Mouse (Mus musculus) MEL (cell line): Measurements from ENCODE around the gene Auts2. TPM values are rescaled to one million over a fixed set of nuclear protein-coding genes. Genes with fewer than 3 reads are reported as not detected.

Experiments used
- DNase-seq: peaks from one replicate; pipeline ENCODE4 v3.0.0; 2011; ENCODE audit warnings: low read depth, low spot score
- H3K27ac ChIP-seq: 2 replicates; pipeline ENCODE4 v1.5.1; 2012; ENCODE audit warnings: low read depth, mild to moderate bottlenecking, control low read depth, low read length, moderate library complexity; ENCODE audit not compliant: control insufficient read depth
- H3K27me3 ChIP-seq, 2 experiments: fragments of 150-350 bp in 1 of 2; sonication (generic) in 1 of 2; 2 replicates each; pipeline ENCODE4 v1.6.1; 2012; ENCODE audit warnings: low read length in 2 of 2, mild to moderate bottlenecking in 2 of 2, improper control_type of control experiment in 1 of 2, moderate library complexity in 1 of 2; ENCODE audit not compliant: insufficient read depth in 2 of 2, control insufficient read depth in 1 of 2
- H3K36me3 ChIP-seq, 2 experiments: 2 replicates each; pipeline ENCODE4 v1.6.1; 2012 to 2014; ENCODE audit warnings: low read length in 2 of 2, improper control_type of control experiment in 1 of 2, inconsistent platforms in 1 of 2, mild to moderate bottlenecking in 1 of 2; ENCODE audit not compliant: insufficient read depth in 2 of 2, control insufficient read depth in 1 of 2
- H3K4me1 ChIP-seq, 2 experiments: fragments of 150-350 bp in 1 of 2; sonication (generic) in 1 of 2; 2 replicates each; pipeline ENCODE4 v1.6.1; 2012; ENCODE audit warnings: low read length in 2 of 2, improper control_type of control experiment in 1 of 2, mild to moderate bottlenecking in 1 of 2; ENCODE audit not compliant: insufficient read depth in 2 of 2, control insufficient read depth in 1 of 2
- H3K4me3 ChIP-seq, 2 experiments: fragments of 150-350 bp in 1 of 2; sonication (generic) in 1 of 2; 2 replicates each; pipeline ENCODE4 v1.5.1; 2012; ENCODE audit warnings: low read depth in 2 of 2, low read length in 2 of 2, mild to moderate bottlenecking in 2 of 2, moderate library complexity in 2 of 2, control low read depth in 1 of 2, improper control_type of control experiment in 1 of 2; ENCODE audit not compliant: control insufficient read depth in 1 of 2, insufficient read depth in 1 of 2
- H3K79me2 ChIP-seq: 2 replicates; pipeline ENCODE4 v1.6.1; 2012; ENCODE audit warnings: mild to moderate bottlenecking, low read length, moderate library complexity; ENCODE audit not compliant: control insufficient read depth, poor library complexity, insufficient read depth
- H3K9ac ChIP-seq: 2 replicates; pipeline ENCODE4 v1.6.1; 2012; ENCODE audit warnings: low read depth, mild to moderate bottlenecking, control low read depth, low read length, moderate library complexity; ENCODE audit not compliant: control insufficient read depth, poor library complexity, severe bottlenecking
- H3K9me3 ChIP-seq: fragments of 150-350 bp; sonication (generic); replicated peaks from 2 replicates; pipeline ENCODE4 v1.6.1; 2012; ENCODE audit warnings: mild to moderate bottlenecking, low read length, improper control_type of control experiment, moderate library complexity; ENCODE audit not compliant: insufficient read depth
- BHLHE40 ChIP-seq: IDR thresholded peaks from 2 replicates; pipeline ENCODE4 v1.6.1; 2012; ENCODE audit warnings: low read depth, mild to moderate bottlenecking, inconsistent platforms, low read length, improper control_type of control experiment, borderline replicate concordance
- CHD2 ChIP-seq: IDR thresholded peaks from 2 replicates; pipeline ENCODE4 v1.6.1; 2011; ENCODE audit warnings: low read length, improper control_type of control experiment
- E2F4 ChIP-seq: IDR thresholded peaks from 2 replicates; pipeline ENCODE4 v1.6.1; 2011; ENCODE audit warnings: low read depth, low read length, improper control_type of control experiment, borderline replicate concordance
- ELF1 ChIP-seq: IDR thresholded peaks from 2 replicates; pipeline ENCODE4 v1.6.1; 2014; ENCODE audit warnings: low read depth, mild to moderate bottlenecking, inconsistent platforms, low read length, improper control_type of control experiment, moderate library complexity
- EP300 ChIP-seq, 2 experiments: IDR thresholded peaks; 2 replicates each; pipeline ENCODE4 v1.6.1; 2011; ENCODE audit warnings: improper control_type of control experiment in 2 of 2, low read length in 2 of 2, low read depth in 1 of 2, mild to moderate bottlenecking in 1 of 2
- GABPA ChIP-seq: IDR thresholded peaks from 2 replicates; pipeline ENCODE4 v1.6.1; 2012; ENCODE audit warnings: low read depth, mild to moderate bottlenecking, inconsistent platforms, low read length, improper control_type of control experiment, moderate library complexity
- MAX ChIP-seq: IDR thresholded peaks from 2 replicates; pipeline ENCODE4 v1.6.1; 2011; ENCODE audit warnings: low read length, improper control_type of control experiment
- MAZ ChIP-seq: IDR thresholded peaks from 2 replicates; pipeline ENCODE4 v1.6.1; 2012; ENCODE audit warnings: low read depth, mild to moderate bottlenecking, inconsistent platforms, low read length, improper control_type of control experiment
- MYB ChIP-seq: IDR thresholded peaks from 2 replicates; pipeline ENCODE4 v1.6.1; 2011; ENCODE audit warnings: mild to moderate bottlenecking, low read depth, low read length, improper control_type of control experiment
- MYC ChIP-seq: IDR thresholded peaks from 2 replicates; pipeline ENCODE4 v1.6.1; 2011; ENCODE audit warnings: low read depth, mild to moderate bottlenecking, low read length, improper control_type of control experiment, moderate library complexity
- NELFE ChIP-seq: IDR thresholded peaks from 2 replicates; pipeline ENCODE4 v1.6.1; 2011; ENCODE audit warnings: low read depth, low read length, improper control_type of control experiment
- POLR2AphosphoS5 ChIP-seq: IDR thresholded peaks from 2 replicates; pipeline ENCODE4 v1.6.1; 2012; ENCODE audit warnings: low read depth, borderline replicate concordance, mild to moderate bottlenecking, inconsistent platforms, low read length, moderate library complexity, mixed read lengths
- RCOR1 ChIP-seq: IDR thresholded peaks from 2 replicates; pipeline ENCODE4 v1.6.1; 2012; ENCODE audit warnings: low read depth, mild to moderate bottlenecking, inconsistent platforms, low read length, improper control_type of control experiment
- SIN3A ChIP-seq: IDR thresholded peaks from 2 replicates; pipeline ENCODE4 v1.6.1; 2012; ENCODE audit warnings: low read length, improper control_type of control experiment, inconsistent platforms
- SMC3 ChIP-seq: IDR thresholded peaks from 2 replicates; pipeline ENCODE4 v1.6.1; 2011; ENCODE audit warnings: low read depth, low read length, improper control_type of control experiment
- TCF12 ChIP-seq: IDR thresholded peaks from 2 replicates; pipeline ENCODE4 v1.6.1; 2014; ENCODE audit warnings: low read depth, mild to moderate bottlenecking, inconsistent platforms, low read length, improper control_type of control experiment, moderate library complexity
- USF2 ChIP-seq, 2 experiments: IDR thresholded peaks; 2 replicates each; pipeline ENCODE4 v1.6.1; 2011 to 2012; ENCODE audit warnings: improper control_type of control experiment in 2 of 2, low read length in 2 of 2, borderline replicate concordance in 1 of 2, inconsistent platforms in 1 of 2, low read depth in 1 of 2, mild to moderate bottlenecking in 1 of 2; ENCODE audit not compliant: insufficient read depth in 1 of 2
- ZC3H11A ChIP-seq: IDR thresholded peaks from 2 replicates; pipeline ENCODE4 v1.6.1; 2012; ENCODE audit warnings: low read depth, mild to moderate bottlenecking, inconsistent platforms, low read length, improper control_type of control experiment
- ZKSCAN1 ChIP-seq: IDR thresholded peaks from 2 replicates; pipeline ENCODE4 v1.6.1; 2012; ENCODE audit warnings: low read depth, mild to moderate bottlenecking, inconsistent platforms, low read length, improper control_type of control experiment, moderate library complexity
- ZNF384 ChIP-seq: IDR thresholded peaks from 2 replicates; pipeline ENCODE4 v1.6.1; 2012; ENCODE audit warnings: low read depth, mild to moderate bottlenecking, inconsistent platforms, low read length, improper control_type of control experiment
- polyA plus RNA-seq, 2 experiments: library from polyadenylated mRNA; stranded (reverse) in 1 of 2; unstranded in 1 of 2; fragments of >175 nt in 1 of 2; fragments of >200 nt in 1 of 2; gene quantifications; 2 replicates each; pipeline versions ENCODE4 v1.2.1 to v1.2.4; 2012; ENCODE audit warnings: low replicate concordance in 2 of 2, low read depth in 1 of 2; ENCODE audit not compliant: insufficient read length in 2 of 2, insufficient read depth in 1 of 2, missing spikeins in 1 of 2
- total RNA-seq: library from RNA; depleted of rRNA; stranded (reverse); fragments of 300-350 nt; gene quantifications from 2 replicates; pipeline ENCODE4 v1.2.3, GENCODE M21; 2012

Auts2 gene
- total and polyA plus RNA-seq, 3 experiments, result not detected

DNA sequence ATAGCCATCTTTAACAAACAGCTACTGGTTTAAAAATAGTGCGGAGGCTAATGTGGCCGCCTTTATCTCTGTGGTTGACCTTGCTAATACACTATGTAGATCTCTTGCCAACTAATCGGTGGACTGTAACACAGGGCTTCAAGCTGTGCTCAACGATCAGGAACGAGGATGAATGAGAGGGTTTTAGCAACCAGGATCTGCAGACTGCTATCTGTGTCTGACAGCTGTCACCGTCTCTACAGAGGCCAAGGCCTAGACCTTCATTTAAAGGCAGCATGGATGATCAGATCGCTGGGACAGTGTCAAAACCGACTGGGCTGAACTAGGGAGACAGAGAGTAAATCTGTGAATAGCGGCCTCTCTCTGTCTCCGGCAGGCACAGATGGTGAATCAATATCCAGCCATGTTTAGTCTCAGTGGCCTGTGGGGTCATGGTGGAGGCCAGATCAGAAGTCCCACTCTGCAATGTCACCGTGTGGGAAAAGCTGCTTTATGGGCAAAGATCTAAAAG, 892.7 kb downstream of the Auts2 start:
- no peak overlapping the region for H3K4me3 ChIP-seq
- H3K9ac ChIP-seq, result no peak overlapping the region
- H3K36me3 ChIP-seq, result no peaks in the 10 kb centered on the region
- TF ChIP-seq SIN3A (no peak), ELF1 (no peak), POLR2AphosphoS5 (no peak), USF2 (IDR thresholded peaks at IDR 0.05; ENCODE audit: borderline replicate concordance in 1 of 2, insufficient read depth in 1 of 2, low read depth in 1 of 2, low read length in 2 of 2) (no peak), NELFE (no peak), ZC3H11A (no peak), ZKSCAN1 (no peak), MYB (no peak), MYC (no peak), CHD2 (no peak), TCF12 (no peak), BHLHE40 (no peak), E2F4 (no peak)
- no peaks in the 10 kb centered on the region for H3K79me2 ChIP-seq
- no peak for DNase-seq
- H3K4me1 ChIP-seq, result no peaks in the 10 kb centered on the region
- no peaks in the 10 kb centered on the region for H3K27me3 ChIP-seq
- no peak overlapping the region for H3K27ac ChIP-seq
- H3K9me3 ChIP-seq, result no peaks in the 10 kb centered on the region

DNA sequence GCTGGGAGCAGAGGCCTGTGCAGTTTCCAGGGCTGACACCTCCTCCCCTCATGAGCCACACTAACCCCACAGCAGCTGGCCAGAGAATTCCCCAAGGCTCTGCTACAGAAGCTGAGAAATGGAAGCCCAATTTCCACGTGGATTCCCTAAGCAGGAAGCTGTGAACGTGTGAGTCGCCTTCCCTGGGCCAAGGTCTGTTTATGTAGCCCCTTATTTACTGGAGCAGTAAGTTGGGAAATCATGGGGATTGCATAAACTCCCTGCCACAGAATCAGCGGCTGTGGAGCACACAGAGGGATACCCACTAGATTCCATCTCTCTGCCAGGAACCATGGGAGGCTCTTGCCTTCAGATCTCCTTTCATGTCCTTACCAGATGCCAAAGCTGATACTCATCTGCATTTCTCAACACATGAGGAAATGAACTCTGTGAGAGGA, 895.4 kb downstream of the Auts2 start:
- Histone ChIP-seq H3K27me3 (no peaks in the 10 kb centered on the region), H3K27ac (no peak overlapping the region), H3K4me1 (no peaks in the 10 kb centered on the region), H3K36me3 (no peaks in the 10 kb centered on the region), H3K4me3 (no peak overlapping the region), H3K79me2 (no peaks in the 10 kb centered on the region), H3K9ac (no peak overlapping the region), H3K9me3 (no peaks in the 10 kb centered on the region)
- no peak for DNase-seq
- TF ChIP-seq NELFE (no peak), MAZ (no peak), SMC3 (no peak), RCOR1 (no peak), MYB (no peak), GABPA (no peak), ZNF384 (no peak), EP300 (IDR thresholded peaks at IDR 0.05; ENCODE audit: low read depth in 1 of 2, low read length in 2 of 2) (no peak), MAX (no peak), POLR2AphosphoS5 (no peak)
